Mouse (Mus musculus) thymus, adult 2 months (tissue): ENCODE measurements around the gene Zswim1.

Source experiments
- CTCF ChIP-seq: fragments of 200-500 bp; IDR thresholded peaks from 2 replicates; pipeline ENCODE4 v1.5.1; 2012; ENCODE audit warnings: mild to moderate bottlenecking, control low read depth, low read length, moderate library complexity, borderline replicate concordance; ENCODE audit not compliant: control insufficient read depth, poor library complexity, insufficient read depth; ENCODE audit errors: extremely low read depth
- POLR2A ChIP-seq: fragments of 200-500 bp; IDR thresholded peaks from 2 replicates; pipeline ENCODE4 v1.6.1; 2012; ENCODE audit warnings: mild to moderate bottlenecking, low read length, control low read depth, moderate library complexity; ENCODE audit not compliant: control insufficient read depth, poor library complexity, insufficient read depth; ENCODE audit errors: extremely low read depth

DNA sequence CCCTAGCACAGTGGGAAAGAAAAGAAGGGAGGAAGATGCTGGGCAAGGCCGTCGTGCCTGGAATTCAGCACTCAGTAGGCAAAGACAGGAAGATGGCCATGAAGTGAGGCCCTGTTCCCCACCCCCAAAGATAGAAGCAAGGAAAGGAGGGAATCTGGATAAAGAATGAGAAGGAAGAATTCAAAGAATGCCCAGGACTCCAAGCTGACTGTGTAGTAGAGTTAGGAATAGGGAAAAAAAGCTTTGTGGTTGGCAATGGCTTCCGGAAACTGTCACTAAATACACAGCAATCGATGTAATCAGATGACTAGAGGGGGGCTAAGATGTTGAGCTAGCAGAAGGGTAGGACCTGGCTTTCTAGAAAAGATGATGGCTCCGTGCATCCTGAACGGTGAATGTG lies 5.3 kb upstream of the Zswim1 start:
- no peak for TF ChIP-seq CTCF
- TF ChIP-seq POLR2A: no peak
